Mouse (Mus musculus) hindbrain, embryonic 15.5 days (tissue): ENCODE results near the gene Eed. TPM values are rescaled to one million over a fixed set of nuclear protein-coding genes. Genes with fewer than 3 reads are reported as not detected.
"Not testable (repeated sequence)": the region's sequence is repeated elsewhere in the genome, so short reads cannot be mapped to it uniquely, and the experiment has no call there.

Source experiments
- ATAC-seq: fragments of 200-750 bp; cut with Nextera tagmentation; 2 replicates; pipeline ENCODE4 v1.8.0; 2017; ENCODE audit warnings: low read depth, moderate number of reproducible peaks, moderate TSS enrichment; ENCODE audit not compliant: low FRiP score
- H3K27ac ChIP-seq: fragments of 300-500 bp; sonication (generic); replicated peaks from 2 replicates; pipeline ENCODE4 v1.5.1; 2015; ENCODE audit warnings: mild to moderate bottlenecking, inconsistent platforms
- H3K27me3 ChIP-seq: fragments of 300-500 bp; sonication (generic); 2 replicates; pipeline ENCODE4 v1.6.1; 2015; ENCODE audit warnings: control low read depth, inconsistent platforms
- H3K36me3 ChIP-seq: fragments of 300-500 bp; sonication (generic); 2 replicates; pipeline ENCODE4 v1.6.1; 2015; ENCODE audit warnings: control low read depth, inconsistent platforms
- H3K4me1 ChIP-seq: fragments of 300-500 bp; sonication (generic); replicated peaks from 2 replicates; pipeline ENCODE4 v1.6.1; 2015; ENCODE audit warnings: control low read depth, inconsistent platforms
- H3K4me2 ChIP-seq: fragments of 300-500 bp; sonication (generic); 2 replicates; pipeline ENCODE4 v1.6.1; 2015; ENCODE audit warnings: moderate library complexity, mild to moderate bottlenecking, inconsistent platforms
- H3K4me3 ChIP-seq: fragments of 300-500 bp; sonication (generic); 2 replicates; pipeline ENCODE4 v1.5.1; 2015; ENCODE audit warnings: mild to moderate bottlenecking, inconsistent platforms
- H3K9ac ChIP-seq: fragments of 300-500 bp; sonication (generic); 2 replicates; pipeline ENCODE4 v1.6.1; 2015; ENCODE audit warnings: inconsistent platforms
- H3K9me3 ChIP-seq: fragments of 300-500 bp; sonication (generic); 2 replicates; pipeline ENCODE4 v1.6.1; 2016; ENCODE audit warnings: control low read depth, inconsistent platforms
- WGBS: fragments of 180-500 bp; shearing (Covaris S2); methylation state at CpG from one replicate; pipeline ENCODE4 v1.1.7; 2015; 5-methylcytosine and 5-hydroxymethylcytosine counted together
- polyA plus RNA-seq: library from polyadenylated mRNA; unstranded; fragments of >200 nt; fragmentation: Nextera tagmentation; extraction: Ambion mirVana; gene quantifications from 2 replicates; pipeline ENCODE4 v1.2.1, GENCODE M21; 2015

Eed gene
- polyA plus RNA-seq, 1 experiment from 2014 or later, result 32.7 TPM

DNA sequence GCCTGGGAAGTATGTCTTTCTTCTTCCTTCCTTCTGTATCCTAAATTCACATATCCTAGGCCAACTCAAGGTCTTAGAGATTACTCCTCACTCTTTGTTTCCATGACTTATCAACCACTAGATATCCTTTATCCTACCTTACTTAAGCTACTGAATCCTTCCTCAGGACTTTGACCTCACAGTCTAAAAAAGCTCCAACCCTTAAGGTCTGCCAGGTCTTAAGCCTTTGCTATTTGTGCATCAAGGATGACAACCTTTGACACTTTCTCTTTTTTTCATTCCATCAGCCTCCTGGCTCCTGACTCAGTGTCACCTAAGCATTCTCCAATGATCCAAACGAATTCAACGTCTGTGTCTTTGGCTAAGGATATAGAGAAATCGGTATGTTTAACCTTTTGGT is 24.0 kb upstream of the Eed start:
- Histone ChIP-seq H3K9ac (no peak overlapping the region), H3K27me3 (no peaks in the 10 kb centered on the region), H3K4me2 (no peak overlapping the region), H3K9me3 (no peaks in the 10 kb centered on the region), H3K4me3 (no peak overlapping the region), H3K27ac (no peak overlapping the region), H3K36me3 (no peaks in the 10 kb centered on the region), H3K4me1 (no peaks in the 10 kb centered on the region)
- WGBS, result 96% methylated on average over 3 of the region's 3 CpGs
- no peak for ATAC-seq

DNA sequence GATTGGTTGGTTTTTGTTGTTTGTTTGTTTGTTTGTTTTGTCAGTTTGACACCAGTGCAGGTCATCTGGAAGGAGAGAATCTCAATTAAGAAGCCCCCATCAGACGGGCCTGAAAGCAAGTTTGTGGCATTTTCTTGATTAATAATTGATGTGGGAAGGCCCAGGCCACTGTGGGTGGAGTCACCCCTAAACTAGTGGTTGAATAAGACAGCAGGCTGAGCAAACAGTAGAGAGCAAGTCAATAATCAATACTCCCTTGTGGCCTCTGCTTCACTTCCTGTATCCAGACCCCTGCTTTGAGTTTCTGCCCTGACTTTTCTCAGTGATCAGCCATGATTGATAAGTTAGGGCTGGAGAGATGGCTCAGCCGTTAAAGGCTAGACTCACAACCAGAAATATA is 21.6 kb upstream of the Eed start:
- Histone ChIP-seq H3K4me2 (no peak overlapping the region), H3K27ac (no peak overlapping the region), H3K9me3 (no peaks in the 10 kb centered on the region), H3K27me3 (no peaks in the 10 kb centered on the region), H3K4me3 (no peak overlapping the region), H3K9ac (no peak overlapping the region), H3K4me1 (peaks cover 3% of the 10 kb centered on the region; the same call in 1 of the 2 replicates), H3K36me3 (no peaks in the 10 kb centered on the region)
- ATAC-seq, result no peak
- 61% methylated on average over 2 of the region's 2 CpGs for WGBS

DNA sequence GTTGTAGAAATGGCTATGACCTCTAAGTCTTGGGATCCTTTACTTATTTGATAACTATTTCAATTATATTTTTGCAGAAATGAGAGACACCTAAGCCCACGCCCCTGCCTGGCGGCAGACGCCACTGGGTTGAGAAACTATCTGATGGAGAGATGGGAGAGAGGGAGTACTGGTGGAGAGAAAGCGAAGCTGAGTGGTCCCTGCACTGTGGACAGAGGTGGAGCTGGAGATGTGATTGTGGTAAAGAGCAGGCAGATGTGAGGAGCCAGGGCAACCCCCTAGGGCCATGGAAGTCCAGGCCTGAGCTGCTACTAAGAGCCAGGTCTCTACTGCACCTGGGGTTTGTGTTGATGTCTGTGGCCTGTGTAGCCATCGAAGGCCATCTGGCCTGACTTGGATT is 18.7 kb upstream of the Eed start:
- Histone ChIP-seq H3K4me1 (peaks cover 3% of the 10 kb centered on the region; the same call in 1 of the 2 replicates), H3K4me3 (no peak overlapping the region), H3K36me3 (no peaks in the 10 kb centered on the region), H3K27ac (no peak overlapping the region), H3K27me3 (no peaks in the 10 kb centered on the region), H3K9ac (no peak overlapping the region), H3K9me3 (no peaks in the 10 kb centered on the region), H3K4me2 (no peak overlapping the region)
- ATAC-seq, result no peak
- WGBS, result 94% methylated on average over 5 of the region's 5 CpGs

DNA sequence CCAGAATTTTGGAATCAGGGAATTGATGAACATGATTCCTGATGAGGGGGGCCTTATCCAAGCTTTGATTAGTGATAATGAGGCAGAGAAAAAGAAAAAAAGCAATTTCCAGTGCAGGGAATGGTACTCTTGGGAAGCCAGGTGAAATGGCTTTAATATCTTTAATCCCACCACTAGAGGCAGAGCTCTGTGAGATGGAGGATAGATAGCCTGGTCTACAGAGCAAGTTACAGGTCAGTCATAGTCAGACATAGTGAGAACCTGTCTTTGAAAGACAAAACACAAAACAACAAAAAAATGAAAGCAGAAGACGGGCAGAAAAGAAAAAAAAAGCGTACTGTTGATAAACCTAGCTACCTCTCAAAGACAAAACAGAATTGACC is 17.8 kb upstream of the Eed start:
- H3K36me3 ChIP-seq, result no peaks in the 10 kb centered on the region
- H3K27ac ChIP-seq, result no peak overlapping the region
- peak; percentile 63; the same call in 1 of the 2 replicates for ATAC-seq
- peaks cover 3% of the 10 kb centered on the region; the same call in 1 of the 2 replicates for H3K4me1 ChIP-seq
- H3K4me2 ChIP-seq, result peak overlapping the region; percentile 41
- no peaks in the 10 kb centered on the region for H3K27me3 ChIP-seq
- H3K9ac ChIP-seq, result no peak overlapping the region
- H3K4me3 ChIP-seq, result no peak overlapping the region
- H3K9me3 ChIP-seq, result no peaks in the 10 kb centered on the region
- 80% methylated on average over 2 of the region's 2 CpGs for WGBS

DNA sequence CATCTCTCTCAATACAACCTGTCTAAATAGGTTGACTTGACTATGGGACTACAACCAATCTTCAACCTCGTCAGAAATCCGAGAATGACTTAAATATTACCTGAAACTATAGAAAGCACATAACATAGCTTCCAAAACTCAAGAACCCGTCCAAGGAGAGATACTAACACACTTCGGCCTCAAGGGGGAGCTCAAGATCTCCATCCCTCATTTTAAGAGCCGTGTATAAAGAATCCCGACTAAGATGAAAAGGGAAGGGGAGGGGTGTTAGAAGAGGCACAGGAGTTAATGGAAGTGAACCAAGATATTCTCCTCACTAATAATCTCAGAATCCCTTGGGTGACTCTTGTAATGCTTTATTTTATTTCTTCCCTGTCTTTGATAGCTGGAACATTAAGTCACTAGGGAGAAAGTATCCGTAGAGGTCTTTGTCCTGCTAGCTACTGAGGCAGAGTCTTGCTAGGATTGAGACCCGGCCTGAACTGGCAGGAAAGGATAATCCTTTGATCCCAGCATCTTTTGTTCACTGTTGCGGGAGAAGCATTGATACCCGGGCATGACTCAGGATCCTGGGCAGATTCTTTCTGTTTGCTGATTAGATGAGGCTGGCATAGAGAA is 17.3 kb upstream of the Eed start:
- whole genome bisulfite sequencing, result 8% methylated on average over 10 of the region's 10 CpGs
- H3K9me3 ChIP-seq, result no peaks in the 10 kb centered on the region
- H3K4me3 ChIP-seq, result peak overlapping the region; percentile 7; the same call in 1 of the 2 replicates

DNA sequence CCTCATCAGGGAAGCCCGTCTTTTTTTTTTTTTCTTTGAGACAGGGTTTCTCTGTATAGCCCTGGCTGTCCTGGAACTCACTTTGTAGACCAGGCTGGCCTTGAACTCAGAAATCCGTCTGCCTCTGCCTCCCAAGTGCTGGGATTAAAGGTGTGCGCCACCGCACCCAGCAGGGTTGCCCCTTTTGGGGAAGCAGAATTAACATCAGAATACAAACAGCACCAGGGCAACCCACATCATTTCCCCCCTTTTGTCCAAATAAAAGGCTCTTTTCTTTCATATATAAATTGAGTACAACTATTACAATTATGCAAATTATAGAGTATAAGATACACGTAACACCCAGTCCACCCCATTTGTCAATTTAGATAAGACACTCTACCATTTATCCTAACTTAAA is 16.7 kb upstream of the Eed start:
- H3K27ac ChIP-seq, H3K4me3 ChIP-seq, H3K36me3 ChIP-seq, H3K9ac ChIP-seq, H3K9me3 ChIP-seq, ATAC-seq, H3K4me2 ChIP-seq, H3K4me1 ChIP-seq, H3K27me3 ChIP-seq: not testable (repeated sequence)
- WGBS, result 34% methylated on average over 5 of the region's 5 CpGs

More for the DNA sequence above, 17.3 kb upstream of the Eed start:
- no peak overlapping the region for H3K9ac ChIP-seq
- H3K4me1 ChIP-seq, result peaks cover 3% of the 10 kb centered on the region; the same call in 1 of the 2 replicates
- H3K27ac ChIP-seq, result no peak overlapping the region
- no peaks in the 10 kb centered on the region for H3K27me3 ChIP-seq
- peak; percentile 75 for ATAC-seq
- H3K36me3 ChIP-seq, result no peaks in the 10 kb centered on the region
- H3K4me2 ChIP-seq, result peak overlapping the region; percentile 41

DNA sequence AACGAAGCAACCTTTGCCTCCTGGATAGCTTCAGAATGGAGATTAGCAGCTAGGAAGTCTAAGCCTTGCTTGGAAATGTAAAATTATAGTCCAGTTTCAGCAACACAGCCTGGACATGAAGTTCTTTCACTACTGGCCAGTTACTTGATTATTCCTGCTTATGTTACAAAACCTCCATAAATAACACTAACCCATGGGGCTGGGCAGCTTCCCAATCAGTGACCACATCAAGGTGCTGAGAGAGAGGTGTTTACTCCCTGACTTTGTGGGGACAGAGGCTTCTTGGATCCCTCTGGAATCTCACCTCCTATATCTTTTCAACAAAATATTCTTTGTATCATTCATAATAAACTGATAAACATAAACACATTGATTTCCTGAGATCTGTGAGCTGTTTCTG is 12.3 kb upstream of the Eed start:
- no peak overlapping the region for H3K4me3 ChIP-seq
- H3K9me3 ChIP-seq, result no peaks in the 10 kb centered on the region
- H3K9ac ChIP-seq, result no peak overlapping the region
- H3K27me3 ChIP-seq, result no peaks in the 10 kb centered on the region
- H3K27ac ChIP-seq, result no peak overlapping the region
- H3K4me1 ChIP-seq, result 0 out of 2 replicates have a peak, but pooled peaks cover under 1% of the 10 kb centered on the region
- 81% methylated on average over 1 of the region's 1 CpGs for WGBS
- no peak overlapping the region for H3K4me2 ChIP-seq
- no peaks in the 10 kb centered on the region for H3K36me3 ChIP-seq
- ATAC-seq, result no peak

DNA sequence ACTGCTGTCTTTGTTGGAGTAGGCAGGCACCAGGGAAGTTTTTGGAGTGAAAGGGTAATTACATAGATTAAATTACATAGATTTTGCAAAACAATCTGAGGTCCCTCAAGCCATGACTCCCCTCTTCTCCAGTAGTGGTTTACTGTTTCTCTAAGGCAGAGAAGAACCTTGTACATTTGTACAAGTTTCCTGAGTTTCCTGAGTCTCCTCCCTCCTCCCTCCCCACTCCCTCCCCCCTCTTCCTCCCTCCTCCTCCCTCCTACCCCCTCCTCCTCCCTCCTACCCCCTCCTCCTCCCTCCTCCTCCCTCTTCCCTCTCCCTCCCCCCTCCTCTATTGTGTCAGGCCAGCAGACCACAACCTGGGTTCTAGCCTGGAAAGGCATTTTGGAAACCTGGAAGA is 3.6 kb upstream of the Eed start:
- no peaks in the 10 kb centered on the region for H3K9me3 ChIP-seq
- peaks cover 12% of the 10 kb centered on the region for H3K4me1 ChIP-seq
- H3K4me2 ChIP-seq, result no peak overlapping the region
- no peak overlapping the region for H3K9ac ChIP-seq
- H3K27ac ChIP-seq, result no peak overlapping the region
- H3K27me3 ChIP-seq, result no peaks in the 10 kb centered on the region
- ATAC-seq, result no peak
- no peaks in the 10 kb centered on the region for H3K36me3 ChIP-seq
- H3K4me3 ChIP-seq, result no peak overlapping the region

DNA sequence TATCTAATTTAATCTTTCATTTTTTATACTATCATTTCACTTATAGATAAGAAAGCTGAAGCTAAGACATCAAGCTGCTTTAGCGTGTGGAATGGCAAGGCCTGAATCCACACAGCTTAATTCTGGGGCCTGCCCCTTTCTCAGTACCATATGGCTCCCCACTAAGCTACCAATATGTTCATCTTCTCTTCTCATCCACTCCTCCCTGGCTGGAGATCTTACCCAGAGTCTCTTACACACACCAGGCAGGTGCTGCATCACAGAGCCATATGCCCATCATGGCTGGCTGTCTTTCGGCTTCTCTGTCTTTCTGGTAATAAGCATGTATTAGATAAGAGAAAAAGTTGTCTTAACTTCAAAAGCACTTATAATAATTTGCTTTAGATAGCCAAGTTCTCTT is 2.7 kb upstream of the Eed start:
- Histone ChIP-seq H3K36me3 (no peaks in the 10 kb centered on the region), H3K4me1 (peaks cover 20% of the 10 kb centered on the region), H3K9ac (no peak overlapping the region), H3K27ac (no peak overlapping the region), H3K4me3 (no peak overlapping the region), H3K9me3 (no peaks in the 10 kb centered on the region), H3K4me2 (no peak overlapping the region), H3K27me3 (no peaks in the 10 kb centered on the region)
- ATAC-seq, result no peak
- WGBS, result 87% methylated on average over 2 of the region's 2 CpGs

DNA sequence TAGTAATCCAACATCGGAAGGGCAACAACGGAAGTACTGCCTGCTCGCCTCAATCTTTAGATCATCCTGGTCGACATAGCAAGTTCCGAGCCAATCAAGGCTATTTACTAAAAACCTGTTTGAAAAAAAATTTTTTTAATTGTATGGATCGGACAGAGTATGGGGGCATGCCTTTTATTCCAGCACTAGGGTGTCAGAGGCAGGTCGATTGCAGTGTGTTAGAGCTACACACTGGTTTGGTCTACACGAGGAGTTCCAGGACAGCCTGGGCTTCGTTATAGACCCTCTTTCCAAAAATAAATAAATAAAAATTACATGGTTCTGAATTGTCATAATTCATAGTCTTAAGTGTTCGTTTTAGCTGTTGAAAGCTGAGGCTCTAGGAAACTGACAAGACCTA is 774 bp upstream of the Eed start:
- WGBS, result 13% methylated on average over 10 of the region's 10 CpGs
- H3K4me3 ChIP-seq, result peak overlapping the region; percentile 94
- no peaks in the 10 kb centered on the region for H3K27me3 ChIP-seq
- peak overlapping the region; percentile 93 for H3K4me2 ChIP-seq
- H3K4me1 ChIP-seq, result peaks cover 21% of the 10 kb centered on the region
- H3K9me3 ChIP-seq, result no peaks in the 10 kb centered on the region
- H3K36me3 ChIP-seq, result no peaks in the 10 kb centered on the region
- peak; percentile 38; the same call in 1 of the 2 replicates for ATAC-seq
- peak overlapping the region; percentile 84 for H3K9ac ChIP-seq
- H3K27ac ChIP-seq, result peak overlapping the region; percentile 100

DNA sequence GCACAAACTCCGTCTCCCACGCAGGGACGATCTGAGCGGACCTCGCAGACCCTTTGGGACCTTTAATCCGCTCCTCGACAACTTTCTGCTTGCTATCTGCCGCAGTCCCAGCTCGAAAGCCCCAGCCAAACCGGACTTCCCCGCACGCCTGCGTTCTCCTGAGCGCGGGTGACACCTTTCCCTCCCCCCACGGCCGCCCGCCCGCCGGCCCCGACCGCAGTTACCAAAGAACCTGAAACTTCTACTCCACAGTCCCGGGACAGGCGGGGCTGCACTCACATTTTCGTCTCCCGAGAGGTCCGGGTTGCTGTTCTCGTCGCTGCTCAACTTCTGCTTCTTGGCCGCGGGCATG is 674 bp downstream of the Eed start:
- Histone ChIP-seq H3K9me3 (no peaks in the 10 kb centered on the region), H3K4me2 (peak overlapping the region; percentile 93), H3K36me3 (peaks cover 11% of the 10 kb centered on the region), H3K4me3 (peak overlapping the region; percentile 94), H3K9ac (peak overlapping the region; percentile 84), H3K4me1 (peaks cover 21% of the 10 kb centered on the region), H3K27ac (peak overlapping the region; percentile 100), H3K27me3 (no peaks in the 10 kb centered on the region)
- under 1% methylated on average over 31 of the region's 31 CpGs for WGBS
- ATAC-seq, result no peak

DNA sequence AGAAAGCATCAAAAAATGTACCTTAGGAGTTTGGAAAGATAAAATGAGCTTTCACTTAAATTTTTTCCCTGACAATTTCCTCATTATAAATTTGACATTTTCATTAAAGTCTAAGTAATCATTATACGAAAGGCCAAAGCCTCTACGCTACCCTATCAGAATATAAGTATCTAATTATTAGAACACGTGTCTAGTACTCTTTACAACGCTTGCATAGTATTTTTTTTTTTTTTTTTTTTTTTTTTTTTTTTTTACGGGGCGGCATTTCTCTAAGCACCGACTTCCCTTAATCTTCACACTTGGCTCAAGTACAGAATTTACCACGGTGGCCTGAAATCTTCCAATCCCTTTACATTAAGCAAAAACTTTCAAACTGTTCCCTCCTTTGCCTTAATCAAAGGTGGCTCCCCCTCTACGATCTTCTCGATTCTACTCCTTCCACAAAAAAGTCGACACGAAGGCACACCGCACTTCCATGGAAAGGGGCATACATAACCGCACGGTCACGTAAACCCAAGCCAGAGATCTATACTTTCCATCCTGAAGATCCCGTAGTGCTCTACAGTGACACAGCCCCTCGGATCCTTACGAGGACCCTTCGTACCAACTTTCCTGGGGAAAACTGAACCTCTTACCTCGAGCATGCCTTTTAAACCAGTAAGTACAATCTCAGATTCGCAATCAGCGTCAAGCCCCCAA is 1.2 kb downstream of the Eed start:
- Histone ChIP-seq H3K9me3 (no peaks in the 10 kb centered on the region), H3K36me3 (peaks cover 13% of the 10 kb centered on the region), H3K4me3 (peak overlapping the region; percentile 94), H3K4me1 (peaks cover 21% of the 10 kb centered on the region), H3K27me3 (no peaks in the 10 kb centered on the region), H3K4me2 (peak overlapping the region; percentile 93), H3K27ac (peak overlapping the region; percentile 100), H3K9ac (peak overlapping the region; percentile 84)
- ATAC-seq, result no peak
- WGBS, result 4% methylated on average over 23 of the region's 23 CpGs
